Mouse (Mus musculus) cortical plate, adult 2 months (tissue): ENCODE measurements at regions not wholly inside any gene's neighbourhood (a gene's known extent, or its start where the extent isn't known, plus 50 kb on each side); places are given as distances from the start of the nearest gene placed in this dataset.

Experiments
- H3K27ac ChIP-seq: fragments of 200-500 bp; 2 replicates; pipeline ENCODE4 v1.5.1; 2012; ENCODE audit warnings: low read length, control low read depth, inconsistent platforms; ENCODE audit not compliant: insufficient read depth
- H3K4me1 ChIP-seq: fragments of 200-500 bp; 2 replicates; pipeline ENCODE4 v1.6.1; 2011; ENCODE audit warnings: low read length; ENCODE audit not compliant: control insufficient read depth, insufficient read depth
- H3K4me3 ChIP-seq: fragments of 200-500 bp; 2 replicates; pipeline ENCODE4 v1.5.1; 2011; ENCODE audit warnings: mild to moderate bottlenecking, low read length, control low read depth; ENCODE audit not compliant: insufficient read depth
- CTCF ChIP-seq: fragments of 200-500 bp; IDR thresholded peaks from 2 replicates; pipeline ENCODE4 v1.5.1; 2011; ENCODE audit warnings: mild to moderate bottlenecking, control low read depth, low read length; ENCODE audit not compliant: insufficient read depth; ENCODE audit errors: extremely low read depth
- POLR2A ChIP-seq: fragments of 200-500 bp; IDR thresholded peaks from 2 replicates; pipeline ENCODE4 v1.6.1; 2011; ENCODE audit warnings: mild to moderate bottlenecking, low read length, control low read depth; ENCODE audit not compliant: insufficient read depth; ENCODE audit errors: extremely low read depth

- H3K4me3 ChIP-seq, result no peak overlapping the region
- TF ChIP-seq POLR2A, result no peak
- no peak for TF ChIP-seq CTCF
- H3K27ac ChIP-seq, result no peak overlapping the region
Observed at GRCm38 (mm10) chr9:61690786-61691185, 223.6 kb downstream of the Rplp1 start.

GRCm38 (mm10) chr9:61689939-61690338 lies 224.4 kb downstream of the Rplp1 start:
- TF ChIP-seq POLR2A (no peak), CTCF (no peak)
- Histone ChIP-seq H3K4me1 (no peaks in the 10 kb centered on the region), H3K4me3 (no peak overlapping the region), H3K27ac (no peak overlapping the region)

More at GRCm38 (mm10) chr9:61690786-61691185, 223.6 kb downstream of the Rplp1 start:
- no peaks in the 10 kb centered on the region for H3K4me1 ChIP-seq

GRCm38 (mm10) chr9:61689516-61689915 lies 224.8 kb downstream of the Rplp1 start:
- no peak overlapping the region for H3K4me3 ChIP-seq
- H3K27ac ChIP-seq, result no peak overlapping the region
- TF ChIP-seq CTCF (no peak), POLR2A (no peak)
- no peaks in the 10 kb centered on the region for H3K4me1 ChIP-seq

GRCm38 (mm10) chr9:61683557-61683956 lies 230.8 kb downstream of the Rplp1 start:
- no peak overlapping the region for H3K27ac ChIP-seq
- no peak overlapping the region for H3K4me3 ChIP-seq

GRCm38 (mm10) chr9:61682744-61683259 lies 231.5 kb downstream of the Rplp1 start:
- H3K27ac ChIP-seq, result no peak overlapping the region
- TF ChIP-seq POLR2A (no peak), CTCF (no peak)
- H3K4me3 ChIP-seq, result no peak overlapping the region
- no peaks in the 10 kb centered on the region for H3K4me1 ChIP-seq

More at GRCm38 (mm10) chr9:61683557-61683956, 230.8 kb downstream of the Rplp1 start:
- no peak for TF ChIP-seq CTCF
- no peak for TF ChIP-seq POLR2A
- H3K4me1 ChIP-seq, result no peaks in the 10 kb centered on the region

- no peak overlapping the region for H3K4me3 ChIP-seq
- 0 out of 2 replicates have a peak, but pooled peaks cover 1% of the 10 kb centered on the region for H3K4me1 ChIP-seq
- H3K27ac ChIP-seq, result no peak overlapping the region
- TF ChIP-seq CTCF (no peak), POLR2A (no peak)
Observed at GRCm38 (mm10) chr9:61682316-61682715, 232.0 kb downstream of the Rplp1 start.

- no peak for TF ChIP-seq CTCF
- TF ChIP-seq POLR2A, result no peak
- Histone ChIP-seq H3K4me3 (no peak overlapping the region), H3K27ac (no peak overlapping the region), H3K4me1 (0 out of 2 replicates have a peak, but pooled peaks cover 2% of the 10 kb centered on the region)
Observed at GRCm38 (mm10) chr9:61681406-61681805, 232.9 kb downstream of the Rplp1 start.

GRCm38 (mm10) chr9:61680911-61681311 lies 233.4 kb downstream of the Rplp1 start:
- Histone ChIP-seq H3K4me1 (0 out of 2 replicates have a peak, but pooled peaks cover 2% of the 10 kb centered on the region), H3K27ac (no peak overlapping the region), H3K4me3 (no peak overlapping the region)
- TF ChIP-seq CTCF (no peak), POLR2A (no peak)

GRCm38 (mm10) chr9:61679686-61680085 lies 234.7 kb downstream of the Rplp1 start:
- TF ChIP-seq POLR2A, result no peak
- no peak for TF ChIP-seq CTCF
- Histone ChIP-seq H3K4me3 (no peak overlapping the region), H3K27ac (no peak overlapping the region), H3K4me1 (0 out of 2 replicates have a peak, but pooled peaks cover 2% of the 10 kb centered on the region)

- no peak overlapping the region for H3K27ac ChIP-seq
- no peak overlapping the region for H3K4me3 ChIP-seq
- 0 out of 2 replicates have a peak, but pooled peaks cover 2% of the 10 kb centered on the region for H3K4me1 ChIP-seq
- TF ChIP-seq POLR2A (no peak), CTCF (no peak)
Observed at GRCm38 (mm10) chr9:61677603-61678002, 236.7 kb downstream of the Rplp1 start.

- no peak for TF ChIP-seq POLR2A
- no peak for TF ChIP-seq CTCF
- Histone ChIP-seq H3K27ac (no peak overlapping the region), H3K4me3 (no peak overlapping the region), H3K4me1 (0 out of 2 replicates have a peak, but pooled peaks cover 2% of the 10 kb centered on the region)
Observed at GRCm38 (mm10) chr9:61677037-61677436, 237.3 kb downstream of the Rplp1 start.
